Mouse (Mus musculus) spleen, postnatal 10 days (tissue): Measurements from ENCODE around the gene Znhit1.
"Not testable (repeated sequence)": the region's sequence is repeated elsewhere in the genome, so short reads cannot be mapped to it uniquely, and the experiment has no call there.

Source experiments
- DNase-seq, 2 experiments: peaks; one replicate each; pipeline ENCODE4 v3.0.0; 2021 to 2022; ENCODE audit warnings: low spot score in 2 of 2

The Znhit1 gene

GRCm38 (mm10) chr5:136953440-136953951 lies 34.3 kb downstream of the Znhit1 start:
- DNase-seq, result peak in 1 of 2 experiments; percentile 17

- peak; percentile 73 to 90 for DNase-seq
Measured at GRCm38 (mm10) chr5:136953015-136953414, 34.8 kb downstream of the Znhit1 start, which contains the start of gene Fis1. TSS of gene Fis1 (plus strand) at chr5:136953275.

GRCm38 (mm10) chr5:136952153-136952552 lies 35.7 kb downstream of the Znhit1 start:
- DNase-seq, result no peak

GRCm38 (mm10) chr5:136950521-136950920 lies 37.3 kb downstream of the Znhit1 start:
- no peak for DNase-seq

- DNase-seq, result not testable (repeated sequence)
Measured at GRCm38 (mm10) chr5:136949551-136950336, 38.1 kb downstream of the Znhit1 start.

- no peak for DNase-seq
Measured at GRCm38 (mm10) chr5:136947874-136948273, 39.9 kb downstream of the Znhit1 start.

GRCm38 (mm10) chr5:136945084-136945483 lies 42.7 kb downstream of the Znhit1 start:
- DNase-seq, result no peak

- DNase-seq, result no peak
Measured at GRCm38 (mm10) chr5:136943382-136943781, 44.4 kb downstream of the Znhit1 start.

- DNase-seq, result no peak
Measured at GRCm38 (mm10) chr5:136942781-136943180, 45.0 kb downstream of the Znhit1 start.

GRCm38 (mm10) chr5:136940845-136941560 lies 46.8 kb downstream of the Znhit1 start:
- DNase-seq, result no peak

- DNase-seq, result not testable (repeated sequence)
Measured at GRCm38 (mm10) chr5:136940029-136940428, 47.8 kb downstream of the Znhit1 start.

- DNase-seq, result peak; percentile 27 to 65
Measured at GRCm38 (mm10) chr5:136939284-136939683, 48.5 kb downstream of the Znhit1 start.

- no peak for DNase-seq
Measured at GRCm38 (mm10) chr5:136937621-136938020, 50.2 kb downstream of the Znhit1 start.

GRCm38 (mm10) chr5:136936750-136937149 lies 51.1 kb downstream of the Znhit1 start:
- DNase-seq, result no peak

GRCm38 (mm10) chr5:136935905-136936695 lies 51.7 kb downstream of the Znhit1 start:
- peak in 1 of 2 experiments; percentile 58 for DNase-seq

- DNase-seq, result no peak
Measured at GRCm38 (mm10) chr5:136933930-136934329, 53.9 kb downstream of the Znhit1 start.

- no peak for DNase-seq
Measured at GRCm38 (mm10) chr5:136932956-136933355, 54.9 kb downstream of the Znhit1 start.
